Mouse (Mus musculus): ENCODE measurements around the gene Gbx2. TPM values are rescaled to one million over a fixed set of nuclear protein-coding genes. Genes with fewer than 3 reads are reported as not detected.

The Gbx2 gene
- polyA plus RNA-seq, 1 experiment: 75.9 TPM

DNA sequence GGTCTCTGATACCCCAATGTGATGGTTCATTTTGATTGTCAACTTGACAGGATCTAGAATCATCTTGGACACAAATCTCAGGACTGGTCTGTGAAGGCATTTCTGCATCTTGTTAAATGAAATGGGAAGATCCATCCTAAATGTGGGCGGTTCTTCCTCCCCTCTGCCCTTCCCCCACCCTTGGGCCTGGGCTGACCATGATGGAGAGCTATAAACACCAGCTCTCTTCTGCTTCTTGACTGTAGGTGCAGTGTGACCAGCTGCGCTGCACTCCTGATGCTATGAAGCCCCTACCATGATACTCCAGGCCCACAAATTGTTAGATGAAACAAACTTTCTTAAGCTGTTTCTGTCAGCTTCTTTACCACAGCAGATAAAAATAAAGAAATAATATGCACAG is 32.3 kb upstream of the Gbx2 start:
- Histone ChIP-seq H3K9me3 (no peaks in the 10 kb centered on the region; the same call in 1 of the 2 replicates), H3K27me3 (replicated peaks) (peaks cover 57% of the 10 kb centered on the region), H3K4me3 (replicated peaks) (no peak overlapping the region), H3K36me3 (replicated peaks; ENCODE audit: low read length) (no peaks in the 10 kb centered on the region), H3K4me1 (peaks cover 5% of the 10 kb centered on the region)
- no peak for TF ChIP-seq GATA1 (IDR thresholded peaks at IDR 0.05; ENCODE audit: borderline replicate concordance, low read length)

DNA sequence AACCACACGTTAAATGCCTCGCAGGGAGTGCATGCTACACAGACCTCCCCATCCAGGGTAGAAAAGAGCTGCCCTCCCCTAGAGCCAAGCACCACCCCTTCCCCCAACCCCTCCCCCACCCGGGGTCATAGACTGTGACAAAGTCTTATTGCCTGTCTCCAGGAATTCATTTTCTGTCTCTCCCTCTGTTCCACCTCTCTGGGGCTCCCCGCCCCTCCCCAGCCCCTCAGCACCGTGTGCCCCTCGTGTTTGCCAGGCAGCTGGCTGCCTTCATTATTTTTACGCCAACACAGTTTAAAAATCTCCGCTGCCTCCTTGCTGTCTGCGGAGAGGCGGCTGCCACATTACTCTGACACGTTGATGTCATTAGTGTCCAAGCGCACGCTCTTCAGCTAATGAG is 31.1 kb upstream of the Gbx2 start:
- Histone ChIP-seq H3K4me1 (no peaks in the 10 kb centered on the region), H3K4me3 (replicated peaks) (no peak overlapping the region), H3K9me3 (no peaks in the 10 kb centered on the region), H3K36me3 (replicated peaks; ENCODE audit: low read length) (no peaks in the 10 kb centered on the region), H3K27me3 (replicated peaks) (peaks cover 45% of the 10 kb centered on the region)
- TF ChIP-seq FLI1 (IDR thresholded peaks at IDR 0.05; ENCODE audit: low read length) (no peak), GATA1 (IDR thresholded peaks at IDR 0.05; ENCODE audit: borderline replicate concordance, low read length) (no peak)

DNA sequence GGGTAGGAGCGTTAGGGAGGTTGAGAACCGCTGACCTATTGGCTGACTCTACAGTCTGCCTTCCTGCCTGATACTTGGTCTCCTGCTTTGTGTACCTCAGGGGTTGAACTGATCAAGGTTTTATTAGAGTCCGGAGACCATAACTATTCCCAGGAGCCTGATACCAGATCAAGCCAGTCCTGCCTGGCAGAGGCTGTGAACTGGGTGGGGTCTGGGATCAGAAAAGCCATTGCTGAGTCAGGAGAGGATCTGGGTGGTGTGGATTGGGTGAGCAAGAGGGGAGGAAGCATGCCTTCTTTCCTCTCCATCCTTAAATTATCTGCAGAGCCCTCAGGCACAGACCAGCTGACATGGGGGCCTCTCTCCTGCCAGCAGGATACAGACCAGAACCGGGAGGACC is 28.4 kb upstream of the Gbx2 start:
- Histone ChIP-seq H3K4me3 (replicated peaks) (no peak overlapping the region), H3K36me3 (replicated peaks; ENCODE audit: low read length) (no peaks in the 10 kb centered on the region), H3K9me3 (no peaks in the 10 kb centered on the region), H3K27me3 (replicated peaks) (peaks cover 35% of the 10 kb centered on the region), H3K4me1 (peaks cover 3% of the 10 kb centered on the region; the same call in 1 of the 2 replicates)
- TF ChIP-seq FLI1 (IDR thresholded peaks at IDR 0.05; ENCODE audit: low read length): no peak
- no peak for TF ChIP-seq GATA1 (IDR thresholded peaks at IDR 0.05; ENCODE audit: borderline replicate concordance, low read length)

DNA sequence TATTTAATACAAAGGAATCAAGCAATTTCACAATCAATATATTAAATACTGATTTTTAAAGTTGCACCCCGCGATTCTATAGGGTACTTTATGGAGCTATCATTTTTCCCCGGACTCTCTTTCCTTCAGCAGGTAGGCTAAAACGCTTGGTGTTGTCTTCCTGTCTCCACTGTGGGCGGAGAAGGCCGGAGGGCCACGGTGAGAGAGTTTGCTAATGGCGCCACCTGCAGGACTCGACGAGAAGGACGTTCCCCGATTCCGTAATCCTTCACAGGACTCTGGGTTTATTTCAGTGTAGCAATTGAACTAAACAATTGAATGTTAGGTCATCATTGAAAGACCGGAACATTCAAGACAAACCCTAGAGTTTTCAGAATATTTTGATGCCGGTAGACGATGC is 12.2 kb upstream of the Gbx2 start:
- peak overlapping the region; percentile 88 for H3K4me3 ChIP-seq (replicated peaks)
- no peaks in the 10 kb centered on the region for H3K36me3 ChIP-seq (replicated peaks; ENCODE audit: low read length)
- no peaks in the 10 kb centered on the region for H3K9me3 ChIP-seq
- peaks cover 43% of the 10 kb centered on the region for H3K4me1 ChIP-seq
- TF ChIP-seq FLI1 (IDR thresholded peaks at IDR 0.05; ENCODE audit: low read length) (no peak), GATA1 (IDR thresholded peaks at IDR 0.05; ENCODE audit: borderline replicate concordance, low read length) (no peak)
- peaks cover 32% of the 10 kb centered on the region for H3K27me3 ChIP-seq (replicated peaks)

DNA sequence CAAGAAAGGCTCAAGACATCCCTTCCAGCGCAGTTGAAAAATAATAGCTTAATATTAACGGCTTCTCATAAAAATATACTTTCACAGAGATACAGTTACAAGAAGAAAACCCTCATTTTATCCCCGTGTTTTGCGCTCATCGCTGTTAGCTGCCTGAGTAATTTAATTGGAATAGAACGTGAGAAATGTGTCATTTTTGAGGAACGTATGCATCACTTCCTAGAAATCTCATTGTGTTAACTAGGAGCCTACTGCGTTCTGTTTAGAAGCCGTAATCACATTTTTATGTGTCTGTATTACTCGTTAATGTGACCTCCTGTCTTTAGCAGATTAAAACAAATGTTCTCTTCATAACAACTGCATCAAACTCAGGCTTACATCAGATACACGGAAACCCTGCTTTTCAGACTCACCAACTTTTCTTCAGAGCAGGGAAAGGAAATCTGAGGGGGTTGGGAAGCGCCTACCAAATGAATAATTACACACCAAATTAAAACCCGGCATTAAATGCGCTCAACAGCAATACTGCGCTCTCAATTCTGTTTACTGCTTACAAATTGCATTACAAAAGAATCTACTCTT is 11.5 kb upstream of the Gbx2 start:
- peak overlapping the region; percentile 88 for H3K4me3 ChIP-seq (replicated peaks)
- TF ChIP-seq GATA1 (IDR thresholded peaks at IDR 0.05; ENCODE audit: borderline replicate concordance, low read length): no peak
- no peak for TF ChIP-seq FLI1 (IDR thresholded peaks at IDR 0.05; ENCODE audit: low read length)
- peaks cover 50% of the 10 kb centered on the region for H3K4me1 ChIP-seq
- H3K36me3 ChIP-seq (replicated peaks; ENCODE audit: low read length): no peaks in the 10 kb centered on the region
- no peaks in the 10 kb centered on the region for H3K9me3 ChIP-seq
- peaks cover 26% of the 10 kb centered on the region for H3K27me3 ChIP-seq (replicated peaks)

DNA sequence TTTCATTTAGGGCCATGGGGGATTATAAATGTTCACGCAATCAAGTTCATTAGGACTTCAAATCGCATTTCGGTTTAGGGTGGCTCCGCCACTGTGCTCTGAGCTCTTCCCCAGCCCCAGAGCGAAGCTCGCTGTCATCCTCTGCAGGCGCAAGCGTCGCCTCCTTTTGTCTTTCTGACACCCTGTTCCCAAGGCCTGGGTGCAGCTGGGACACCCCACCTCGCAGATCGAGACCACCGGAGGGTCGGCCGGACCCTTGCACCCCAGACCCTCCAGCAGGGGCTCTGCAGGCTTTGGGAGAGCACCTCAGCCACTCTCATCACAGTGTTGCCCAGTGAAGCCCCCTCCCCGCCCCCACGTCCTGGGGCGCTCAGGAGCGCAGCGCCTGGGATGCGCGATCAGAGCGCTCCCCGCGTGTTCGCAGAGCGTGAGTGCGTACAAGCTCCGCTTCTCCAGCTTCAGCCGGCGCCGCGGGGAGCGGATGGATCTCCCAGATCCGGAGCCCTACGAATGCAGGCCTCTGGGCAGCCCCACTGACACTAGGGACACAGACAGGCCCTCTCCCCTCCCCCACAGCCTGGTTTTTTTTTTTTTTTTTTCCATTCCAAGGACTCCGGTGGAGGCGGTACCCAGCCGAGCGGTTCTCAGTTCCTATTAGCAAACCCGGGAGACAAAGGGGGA is 10.9 kb upstream of the Gbx2 start:
- H3K4me3 ChIP-seq (replicated peaks): peak overlapping the region; percentile 88
- peaks cover 56% of the 10 kb centered on the region for H3K4me1 ChIP-seq
- peaks cover 23% of the 10 kb centered on the region for H3K27me3 ChIP-seq (replicated peaks)
- TF ChIP-seq FLI1 (IDR thresholded peaks at IDR 0.05; ENCODE audit: low read length) (no peak), GATA1 (IDR thresholded peaks at IDR 0.05; ENCODE audit: borderline replicate concordance, low read length) (no peak)
- no peaks in the 10 kb centered on the region for H3K9me3 ChIP-seq
- no peaks in the 10 kb centered on the region for H3K36me3 ChIP-seq (replicated peaks; ENCODE audit: low read length)

DNA sequence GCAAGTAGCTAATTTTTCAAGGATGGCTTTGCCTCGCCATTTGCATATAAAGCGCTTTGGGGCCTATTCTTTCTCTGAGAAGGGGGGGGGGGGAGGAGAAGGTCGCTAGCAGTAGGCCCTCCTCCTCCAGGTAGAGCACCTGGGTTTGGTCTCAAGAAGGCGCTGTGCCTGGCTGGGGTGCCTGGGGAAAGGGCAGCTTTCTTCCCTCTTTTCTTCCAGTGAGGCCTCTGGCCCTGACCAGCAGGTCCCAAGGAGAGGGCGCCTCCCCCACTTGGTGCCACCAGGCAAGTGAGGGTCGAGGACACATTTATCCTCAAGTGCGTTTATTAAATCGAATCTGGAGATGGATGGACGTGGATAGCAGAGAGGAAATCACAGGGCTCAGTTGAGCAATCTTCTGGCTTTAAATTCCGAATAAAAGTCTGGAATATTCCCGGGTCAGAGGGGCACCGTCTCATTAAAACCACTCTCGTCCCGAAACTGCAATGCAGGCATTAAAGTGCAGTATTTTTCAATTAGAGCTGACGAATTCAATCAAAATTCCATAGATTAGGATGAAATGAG is 10.1 kb upstream of the Gbx2 start:
- Histone ChIP-seq H3K36me3 (replicated peaks; ENCODE audit: low read length) (peaks cover 3% of the 10 kb centered on the region), H3K4me3 (replicated peaks) (no peak overlapping the region), H3K27me3 (replicated peaks) (peaks cover 20% of the 10 kb centered on the region), H3K4me1 (peaks cover 64% of the 10 kb centered on the region), H3K9me3 (no peaks in the 10 kb centered on the region)
- no peak for TF ChIP-seq FLI1 (IDR thresholded peaks at IDR 0.05; ENCODE audit: low read length)
- no peak for TF ChIP-seq GATA1 (IDR thresholded peaks at IDR 0.05; ENCODE audit: borderline replicate concordance, low read length)

DNA sequence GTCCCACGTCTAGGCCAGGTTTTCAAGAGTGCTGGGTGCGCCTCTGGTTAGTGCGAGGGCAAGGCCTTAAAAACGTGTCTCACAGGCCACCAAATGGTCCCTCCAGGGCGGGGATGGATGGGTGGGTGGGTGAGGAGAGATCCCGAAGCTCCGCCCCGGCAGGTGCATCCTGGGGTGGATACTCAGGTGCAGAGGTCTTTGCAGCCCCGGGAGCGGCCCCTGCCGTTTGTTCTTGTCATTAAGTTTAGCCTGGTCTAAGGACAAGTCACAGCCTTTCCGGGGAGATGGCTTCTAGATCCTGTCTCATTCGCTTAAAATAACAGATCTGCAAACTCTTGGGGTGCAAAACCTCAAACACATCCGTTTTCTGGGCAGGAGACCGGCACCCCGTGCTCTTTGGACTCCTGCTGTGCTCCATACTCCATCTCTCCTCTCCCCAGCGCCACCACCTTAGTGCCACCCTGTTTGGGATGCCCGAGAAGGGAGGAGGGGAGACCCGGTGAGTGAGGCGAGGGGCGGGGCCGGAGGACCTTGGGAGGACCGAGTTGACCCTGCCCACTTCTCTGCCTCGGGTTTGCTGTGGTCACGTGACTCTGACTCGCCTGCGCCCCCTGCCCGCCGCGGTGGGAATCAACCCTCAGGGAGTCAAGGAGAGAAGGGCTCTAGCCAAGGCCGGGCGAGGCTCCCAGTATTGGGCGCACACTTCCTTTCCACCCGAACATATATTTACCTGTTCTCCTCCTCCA is 9.2 kb upstream of the Gbx2 start:
- H3K36me3 ChIP-seq (replicated peaks; ENCODE audit: low read length): peaks cover 12% of the 10 kb centered on the region
- peak overlapping the region; percentile 89 for H3K4me3 ChIP-seq (replicated peaks)
- peaks cover 73% of the 10 kb centered on the region for H3K4me1 ChIP-seq
- H3K9me3 ChIP-seq: no peaks in the 10 kb centered on the region
- peaks cover 13% of the 10 kb centered on the region for H3K27me3 ChIP-seq (replicated peaks)
- TF ChIP-seq FLI1 (IDR thresholded peaks at IDR 0.05; ENCODE audit: low read length) (no peak), GATA1 (IDR thresholded peaks at IDR 0.05; ENCODE audit: borderline replicate concordance, low read length) (no peak)

DNA sequence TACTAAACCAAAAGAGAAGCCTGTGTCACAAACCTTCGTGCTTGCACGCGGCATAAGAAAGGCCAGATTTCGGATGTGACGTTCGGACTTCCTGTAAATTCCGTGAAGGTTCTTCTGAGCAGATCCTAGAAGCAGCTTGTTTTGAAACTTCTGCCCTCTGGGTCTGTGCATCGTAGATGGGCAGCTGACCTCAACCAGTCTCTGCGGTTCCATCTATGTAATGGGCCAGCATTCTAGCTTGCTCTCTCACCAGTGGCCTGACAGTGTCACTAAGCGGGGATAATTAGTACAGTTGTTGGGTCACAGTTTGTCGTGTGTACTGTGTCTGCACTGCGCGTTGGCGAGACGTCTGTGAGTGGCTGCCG is 8.6 kb upstream of the Gbx2 start:
- peaks cover 11% of the 10 kb centered on the region for H3K27me3 ChIP-seq (replicated peaks)
- H3K4me1 ChIP-seq: peaks cover 73% of the 10 kb centered on the region
- H3K36me3 ChIP-seq (replicated peaks; ENCODE audit: low read length): peaks cover 17% of the 10 kb centered on the region
- TF ChIP-seq FLI1 (IDR thresholded peaks at IDR 0.05; ENCODE audit: low read length) (no peak), GATA1 (IDR thresholded peaks at IDR 0.05; ENCODE audit: borderline replicate concordance, low read length) (no peak)
- H3K4me3 ChIP-seq (replicated peaks): peak overlapping the region; percentile 89
- H3K9me3 ChIP-seq: no peaks in the 10 kb centered on the region
